Mouse (Mus musculus): ENCODE measurements at regions not wholly inside any gene's neighbourhood (a gene's known extent, or its start where the extent isn't known, plus 50 kb on each side); places are given as distances from the start of the nearest gene placed in this dataset.

DNA sequence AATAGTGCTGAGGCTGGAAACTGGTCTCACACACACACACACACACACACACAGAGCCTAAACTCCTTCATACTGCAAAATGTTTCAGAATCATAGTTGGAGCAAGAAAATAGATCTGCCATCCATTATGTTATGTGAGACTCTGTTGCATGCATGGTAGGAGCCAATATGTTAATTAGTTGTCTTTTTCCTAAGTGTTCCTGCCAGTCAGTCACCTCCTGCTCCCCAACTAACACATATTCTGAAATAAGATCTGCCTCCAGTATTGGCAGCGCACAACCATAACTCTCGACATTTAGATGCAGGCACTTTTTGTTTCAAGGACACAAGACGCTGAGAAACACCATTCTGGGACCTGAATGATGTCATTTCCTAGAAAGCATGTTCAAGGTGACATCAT lies 70.9 kb upstream of the Syt6 start:
- Histone ChIP-seq H3K4me1 (ENCODE audit: insufficient read depth, low read depth, low read length) (no peaks in the 10 kb centered on the region), H3K4me3 (ENCODE audit: low read depth, low read length) (no peak overlapping the region), H3K36me3 (replicated peaks) (no peaks in the 10 kb centered on the region), H3K9me3 (replicated peaks) (no peaks in the 10 kb centered on the region), H3K27me3 (ENCODE audit: insufficient read depth, low read length) (no peaks in the 10 kb centered on the region; the same call in 1 of the 2 replicates)
- TF ChIP-seq TAL1 (conservative IDR thresholded peaks at IDR 0.05; ENCODE audit: low read depth, low read length) (no peak), GATA1 (IDR thresholded peaks at IDR 0.05; ENCODE audit: borderline replicate concordance, low read length) (no peak), CTCF (IDR thresholded peaks at IDR 0.05; ENCODE audit: low read depth, low read length) (no peak), GATA2 (IDR thresholded peaks at IDR 0.05; ENCODE audit: borderline replicate concordance, low read depth, low read length) (no peak), POLR2AphosphoS5 (IDR thresholded peaks at IDR 0.05; ENCODE audit: insufficient replicate concordance, low read depth, low read length) (no peak)
- DNase-seq (ENCODE audit: low spot score): no peak
- no peak for ATAC-seq (ENCODE audit: extremely low read depth, insufficient number of reproducible peaks, low FRiP score, poor library complexity, severe bottlenecking)

DNA sequence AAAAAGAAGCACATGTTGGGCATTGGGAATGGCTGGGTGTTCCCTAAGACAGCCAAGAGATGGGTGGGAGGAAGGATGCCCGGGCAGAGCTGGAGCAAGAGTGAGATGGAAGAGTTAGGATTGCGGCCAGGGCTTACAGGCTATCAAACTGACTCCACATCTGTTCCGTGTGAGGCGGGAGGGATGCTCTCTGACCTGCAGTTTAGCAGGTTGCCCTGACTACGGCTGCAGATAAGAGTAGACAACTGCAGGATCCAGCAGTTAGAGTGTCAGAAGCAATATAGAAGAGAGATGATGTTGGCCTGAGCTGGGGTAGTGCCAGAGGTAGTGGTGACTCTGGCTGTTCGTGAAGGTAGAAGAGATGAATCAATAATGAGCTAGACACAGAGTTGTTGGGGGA lies 61.6 kb upstream of the Syt6 start:
- no peaks in the 10 kb centered on the region for H3K36me3 ChIP-seq (replicated peaks)
- DNase-seq (ENCODE audit: low spot score): no peak
- no peak for TF ChIP-seq GATA1 (IDR thresholded peaks at IDR 0.05; ENCODE audit: borderline replicate concordance, low read length)
- TF ChIP-seq POLR2AphosphoS5 (IDR thresholded peaks at IDR 0.05; ENCODE audit: insufficient replicate concordance, low read depth, low read length): no peak
- TF ChIP-seq CTCF (IDR thresholded peaks at IDR 0.05; ENCODE audit: low read depth, low read length): no peak
- no peak for TF ChIP-seq TAL1 (conservative IDR thresholded peaks at IDR 0.05; ENCODE audit: low read depth, low read length)
- TF ChIP-seq GATA2 (IDR thresholded peaks at IDR 0.05; ENCODE audit: borderline replicate concordance, low read depth, low read length): no peak

DNA sequence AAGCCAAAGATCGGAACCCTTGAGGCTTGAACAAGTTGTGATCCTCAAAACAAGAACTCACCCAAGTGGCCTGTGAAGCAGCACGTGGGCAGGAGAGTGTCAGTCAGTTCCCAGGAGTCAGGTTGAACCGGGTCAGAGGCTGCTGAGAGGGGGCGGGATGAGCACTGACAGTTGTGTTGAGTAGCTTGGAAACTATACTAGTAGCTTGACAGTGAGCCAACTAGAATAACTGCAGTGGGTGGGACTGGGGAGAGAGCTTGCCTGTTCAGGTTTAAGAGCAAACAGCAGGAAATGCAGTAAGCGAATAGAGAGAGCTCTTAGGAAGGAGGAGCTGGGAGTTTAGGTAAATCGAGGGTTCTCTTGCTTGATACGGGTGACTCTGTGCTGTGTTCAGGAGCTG lies 61.0 kb upstream of the Syt6 start:
- H3K36me3 ChIP-seq (replicated peaks): no peaks in the 10 kb centered on the region
- no peaks in the 10 kb centered on the region for H3K4me1 ChIP-seq (ENCODE audit: insufficient read depth, low read depth, low read length)
- no peak for TF ChIP-seq POLR2AphosphoS5 (IDR thresholded peaks at IDR 0.05; ENCODE audit: insufficient replicate concordance, low read depth, low read length)
- no peak for TF ChIP-seq GATA1 (IDR thresholded peaks at IDR 0.05; ENCODE audit: borderline replicate concordance, low read length)
- no peak for TF ChIP-seq GATA2 (IDR thresholded peaks at IDR 0.05; ENCODE audit: borderline replicate concordance, low read depth, low read length)
- TF ChIP-seq CTCF (IDR thresholded peaks at IDR 0.05; ENCODE audit: low read depth, low read length): no peak
- no peak for TF ChIP-seq TAL1 (conservative IDR thresholded peaks at IDR 0.05; ENCODE audit: low read depth, low read length)
- ATAC-seq (ENCODE audit: extremely low read depth, insufficient number of reproducible peaks, low FRiP score, poor library complexity, severe bottlenecking) (no peak), DNase-seq (ENCODE audit: low spot score) (no peak)
- no peaks in the 10 kb centered on the region for H3K27me3 ChIP-seq (ENCODE audit: insufficient read depth, low read length)
- no peaks in the 10 kb centered on the region for H3K9me3 ChIP-seq (replicated peaks)
- no peak overlapping the region for H3K4me3 ChIP-seq (ENCODE audit: low read depth, low read length)

More for the DNA sequence above, 61.6 kb upstream of the Syt6 start:
- no peaks in the 10 kb centered on the region for H3K9me3 ChIP-seq (replicated peaks)
- H3K27me3 ChIP-seq (ENCODE audit: insufficient read depth, low read length): no peaks in the 10 kb centered on the region
- no peaks in the 10 kb centered on the region for H3K4me1 ChIP-seq (ENCODE audit: insufficient read depth, low read depth, low read length)
- H3K4me3 ChIP-seq (ENCODE audit: low read depth, low read length): no peak overlapping the region
- no peak for ATAC-seq (ENCODE audit: extremely low read depth, insufficient number of reproducible peaks, low FRiP score, poor library complexity, severe bottlenecking)

DNA sequence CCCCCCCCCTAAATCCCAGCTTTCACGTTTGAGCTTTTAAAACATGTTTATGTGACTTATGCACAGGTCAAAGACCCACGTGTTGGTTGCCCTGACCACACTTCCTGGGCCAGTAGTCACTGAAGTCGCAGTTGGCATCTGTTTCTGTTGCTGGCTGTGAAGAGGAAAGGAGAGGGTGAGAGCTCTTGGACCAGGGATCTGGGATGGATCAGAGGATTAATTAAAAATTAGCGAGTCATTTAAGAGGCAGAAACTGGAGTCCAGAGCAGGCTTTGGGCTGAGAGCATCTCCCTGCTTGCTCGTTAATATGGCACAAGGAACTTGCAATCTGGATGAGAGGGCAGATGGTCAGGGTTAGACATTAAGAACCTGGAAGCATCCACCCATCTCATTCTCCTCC lies 59.1 kb upstream of the Syt6 start:
- no peaks in the 10 kb centered on the region for H3K9me3 ChIP-seq (replicated peaks)
- ATAC-seq (ENCODE audit: extremely low read depth, insufficient number of reproducible peaks, low FRiP score, poor library complexity, severe bottlenecking) (no peak), DNase-seq (ENCODE audit: low spot score) (no peak)
- H3K4me3 ChIP-seq (ENCODE audit: low read depth, low read length): no peak overlapping the region
- no peaks in the 10 kb centered on the region for H3K4me1 ChIP-seq (ENCODE audit: insufficient read depth, low read depth, low read length)
- TF ChIP-seq CTCF (IDR thresholded peaks at IDR 0.05; ENCODE audit: low read depth, low read length) (no peak), TAL1 (conservative IDR thresholded peaks at IDR 0.05; ENCODE audit: low read depth, low read length) (no peak), POLR2AphosphoS5 (IDR thresholded peaks at IDR 0.05; ENCODE audit: insufficient replicate concordance, low read depth, low read length) (no peak), GATA1 (IDR thresholded peaks at IDR 0.05; ENCODE audit: borderline replicate concordance, low read length) (no peak), GATA2 (IDR thresholded peaks at IDR 0.05; ENCODE audit: borderline replicate concordance, low read depth, low read length) (no peak)
- no peaks in the 10 kb centered on the region for H3K36me3 ChIP-seq (replicated peaks)
- H3K27me3 ChIP-seq (ENCODE audit: insufficient read depth, low read length): 0 out of 2 replicates have a peak, but pooled peaks cover 4% of the 10 kb centered on the region

DNA sequence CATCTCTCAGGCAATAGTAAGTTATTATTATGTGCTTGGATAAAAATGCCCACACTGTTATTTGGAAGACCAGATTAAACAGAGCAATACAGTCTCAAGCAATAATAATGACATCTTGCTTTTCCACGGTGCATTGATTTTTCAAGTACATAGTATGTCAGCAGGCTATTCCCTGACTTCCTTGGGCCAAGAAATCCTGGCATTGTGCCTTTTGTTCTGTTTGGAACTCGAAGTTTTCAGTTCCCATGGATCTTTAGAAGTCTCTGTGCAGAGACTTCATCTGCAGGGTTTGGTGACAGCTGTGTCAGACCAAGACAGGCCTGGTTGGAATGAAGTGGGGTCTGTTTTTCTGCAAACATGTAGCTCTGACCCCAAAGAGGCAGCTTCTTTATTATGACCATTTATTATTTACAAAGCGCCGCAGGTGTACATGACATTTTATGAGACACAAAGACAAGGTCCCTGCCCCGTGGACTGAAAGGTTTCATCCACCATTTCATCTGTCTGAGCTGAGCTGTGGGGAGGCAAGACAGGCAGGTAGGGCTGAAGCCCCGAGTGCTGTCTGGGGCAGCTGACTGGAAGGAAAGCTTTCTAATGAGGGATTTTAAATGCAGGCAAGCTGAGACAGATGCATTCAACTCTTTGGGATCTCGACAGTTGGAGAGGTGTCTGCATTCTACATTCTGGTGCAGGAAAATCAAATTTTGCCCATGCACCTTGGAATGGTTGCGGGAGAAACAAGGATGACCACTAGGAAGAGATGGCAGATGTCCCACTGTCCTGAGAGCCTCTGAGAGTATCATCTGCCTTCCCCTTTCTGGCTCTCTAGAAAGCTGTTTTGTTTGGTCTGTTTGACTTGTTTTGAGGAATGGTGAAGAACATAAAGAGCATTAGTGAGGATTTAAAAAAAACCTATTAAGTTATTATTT lies 57.4 kb upstream of the Syt6 start:
- Histone ChIP-seq H3K36me3 (replicated peaks) (no peaks in the 10 kb centered on the region), H3K27me3 (ENCODE audit: insufficient read depth, low read length) (peaks cover 8% of the 10 kb centered on the region; the same call in 1 of the 2 replicates), H3K9me3 (replicated peaks) (no peaks in the 10 kb centered on the region), H3K4me1 (ENCODE audit: insufficient read depth, low read depth, low read length) (no peaks in the 10 kb centered on the region), H3K4me3 (ENCODE audit: low read depth, low read length) (no peak overlapping the region)
- TF ChIP-seq GATA2 (IDR thresholded peaks at IDR 0.05; ENCODE audit: borderline replicate concordance, low read depth, low read length): no peak
- no peak for TF ChIP-seq CTCF (IDR thresholded peaks at IDR 0.05; ENCODE audit: low read depth, low read length)
- TF ChIP-seq POLR2AphosphoS5 (IDR thresholded peaks at IDR 0.05; ENCODE audit: insufficient replicate concordance, low read depth, low read length): no peak
- no peak for TF ChIP-seq TAL1 (conservative IDR thresholded peaks at IDR 0.05; ENCODE audit: low read depth, low read length)
- TF ChIP-seq GATA1 (IDR thresholded peaks at IDR 0.05; ENCODE audit: borderline replicate concordance, low read length): no peak
- ATAC-seq (ENCODE audit: extremely low read depth, insufficient number of reproducible peaks, low FRiP score, poor library complexity, severe bottlenecking) (no peak), DNase-seq (ENCODE audit: low spot score) (no peak)

DNA sequence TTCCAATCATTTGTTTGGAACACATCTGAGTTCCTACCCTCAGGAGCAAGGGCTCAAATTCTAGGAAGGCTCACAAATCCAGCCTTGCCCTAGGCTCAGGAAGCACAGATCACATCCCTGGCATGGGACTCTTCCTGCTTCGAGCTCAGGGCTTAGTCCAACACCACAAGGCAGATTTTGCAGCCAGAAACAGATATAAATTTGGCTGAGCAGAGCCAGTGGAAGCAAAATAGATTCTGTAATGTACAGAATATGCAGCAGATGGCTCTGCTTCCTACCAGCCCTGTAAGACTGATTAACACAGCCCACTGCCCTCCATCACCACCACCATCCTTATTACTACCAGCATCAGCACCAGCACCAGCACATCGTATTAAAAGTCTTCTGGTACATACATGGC lies 56.4 kb upstream of the Syt6 start:
- Histone ChIP-seq H3K27me3 (ENCODE audit: insufficient read depth, low read length) (peaks cover 8% of the 10 kb centered on the region; the same call in 1 of the 2 replicates), H3K4me1 (ENCODE audit: insufficient read depth, low read depth, low read length) (no peaks in the 10 kb centered on the region), H3K4me3 (ENCODE audit: low read depth, low read length) (no peak overlapping the region), H3K9me3 (replicated peaks) (no peaks in the 10 kb centered on the region), H3K36me3 (replicated peaks) (no peaks in the 10 kb centered on the region)
- TF ChIP-seq GATA2 (IDR thresholded peaks at IDR 0.05; ENCODE audit: borderline replicate concordance, low read depth, low read length) (no peak), TAL1 (conservative IDR thresholded peaks at IDR 0.05; ENCODE audit: low read depth, low read length) (no peak), GATA1 (IDR thresholded peaks at IDR 0.05; ENCODE audit: borderline replicate concordance, low read length) (no peak), POLR2AphosphoS5 (IDR thresholded peaks at IDR 0.05; ENCODE audit: insufficient replicate concordance, low read depth, low read length) (no peak), CTCF (IDR thresholded peaks at IDR 0.05; ENCODE audit: low read depth, low read length) (no peak)
- no peak for ATAC-seq (ENCODE audit: extremely low read depth, insufficient number of reproducible peaks, low FRiP score, poor library complexity, severe bottlenecking)
- DNase-seq (ENCODE audit: low spot score): no peak

All from G1E (cell line).